Mouse (Mus musculus): ENCODE results near the gene Prcd.

- TF ChIP-seq CTCF (conservative IDR thresholded peaks at IDR 0.05 in 1 of 2, IDR thresholded peaks at IDR 0.05 in 1 of 2; ENCODE audit: low read depth in 2 of 2, low read length in 2 of 2) (no peak), POLR2A (IDR thresholded peaks at IDR 0.05; ENCODE audit: low read depth, low read length) (no peak)
Measured at GRCm38 (mm10) chr11:116668381-116668825, 15.1 kb downstream of the Prcd start.
